Mouse (Mus musculus) MEL (cell line): ENCODE data around the gene Gm8909. TPM values are rescaled to one million over a fixed set of nuclear protein-coding genes. Genes with fewer than 3 reads are reported as not detected.

Experiments used
- DNase-seq: peaks from one replicate; pipeline ENCODE4 v3.0.0; 2011; ENCODE audit warnings: low read depth, low spot score
- H3K27ac ChIP-seq: 2 replicates; pipeline ENCODE4 v1.5.1; 2012; ENCODE audit warnings: low read depth, mild to moderate bottlenecking, control low read depth, low read length, moderate library complexity; ENCODE audit not compliant: control insufficient read depth
- H3K27me3 ChIP-seq, 2 experiments: fragments of 150-350 bp in 1 of 2; sonication (generic) in 1 of 2; 2 replicates each; pipeline ENCODE4 v1.6.1; 2012; ENCODE audit warnings: low read length in 2 of 2, mild to moderate bottlenecking in 2 of 2, improper control_type of control experiment in 1 of 2, moderate library complexity in 1 of 2; ENCODE audit not compliant: insufficient read depth in 2 of 2, control insufficient read depth in 1 of 2
- H3K36me3 ChIP-seq, 2 experiments: 2 replicates each; pipeline ENCODE4 v1.6.1; 2012 to 2014; ENCODE audit warnings: low read length in 2 of 2, improper control_type of control experiment in 1 of 2, inconsistent platforms in 1 of 2, mild to moderate bottlenecking in 1 of 2; ENCODE audit not compliant: insufficient read depth in 2 of 2, control insufficient read depth in 1 of 2
- H3K4me1 ChIP-seq, 2 experiments: fragments of 150-350 bp in 1 of 2; sonication (generic) in 1 of 2; 2 replicates each; pipeline ENCODE4 v1.6.1; 2012; ENCODE audit warnings: low read length in 2 of 2, improper control_type of control experiment in 1 of 2, mild to moderate bottlenecking in 1 of 2; ENCODE audit not compliant: insufficient read depth in 2 of 2, control insufficient read depth in 1 of 2
- H3K4me3 ChIP-seq, 2 experiments: fragments of 150-350 bp in 1 of 2; sonication (generic) in 1 of 2; 2 replicates each; pipeline ENCODE4 v1.5.1; 2012; ENCODE audit warnings: low read depth in 2 of 2, low read length in 2 of 2, mild to moderate bottlenecking in 2 of 2, moderate library complexity in 2 of 2, control low read depth in 1 of 2, improper control_type of control experiment in 1 of 2; ENCODE audit not compliant: control insufficient read depth in 1 of 2, insufficient read depth in 1 of 2
- H3K79me2 ChIP-seq: 2 replicates; pipeline ENCODE4 v1.6.1; 2012; ENCODE audit warnings: mild to moderate bottlenecking, low read length, moderate library complexity; ENCODE audit not compliant: control insufficient read depth, poor library complexity, insufficient read depth
- H3K9ac ChIP-seq: 2 replicates; pipeline ENCODE4 v1.6.1; 2012; ENCODE audit warnings: low read depth, mild to moderate bottlenecking, control low read depth, low read length, moderate library complexity; ENCODE audit not compliant: control insufficient read depth, poor library complexity, severe bottlenecking
- H3K9me3 ChIP-seq: fragments of 150-350 bp; sonication (generic); replicated peaks from 2 replicates; pipeline ENCODE4 v1.6.1; 2012; ENCODE audit warnings: mild to moderate bottlenecking, low read length, improper control_type of control experiment, moderate library complexity; ENCODE audit not compliant: insufficient read depth
- CHD1 ChIP-seq: IDR thresholded peaks from 2 replicates; pipeline ENCODE4 v1.6.1; 2012; ENCODE audit warnings: low read depth, mild to moderate bottlenecking, inconsistent platforms, low read length, improper control_type of control experiment
- CHD2 ChIP-seq: IDR thresholded peaks from 2 replicates; pipeline ENCODE4 v1.6.1; 2011; ENCODE audit warnings: low read length, improper control_type of control experiment
- E2F4 ChIP-seq: IDR thresholded peaks from 2 replicates; pipeline ENCODE4 v1.6.1; 2011; ENCODE audit warnings: low read depth, low read length, improper control_type of control experiment, borderline replicate concordance
- ELF1 ChIP-seq: IDR thresholded peaks from 2 replicates; pipeline ENCODE4 v1.6.1; 2014; ENCODE audit warnings: low read depth, mild to moderate bottlenecking, inconsistent platforms, low read length, improper control_type of control experiment, moderate library complexity
- EP300 ChIP-seq, 2 experiments: IDR thresholded peaks; 2 replicates each; pipeline ENCODE4 v1.6.1; 2011; ENCODE audit warnings: improper control_type of control experiment in 2 of 2, low read length in 2 of 2, low read depth in 1 of 2, mild to moderate bottlenecking in 1 of 2
- ETS1 ChIP-seq: IDR thresholded peaks from 2 replicates; pipeline ENCODE4 v1.6.1; 2012; ENCODE audit warnings: low read depth, mild to moderate bottlenecking, inconsistent platforms, low read length, improper control_type of control experiment, moderate library complexity
- GABPA ChIP-seq: IDR thresholded peaks from 2 replicates; pipeline ENCODE4 v1.6.1; 2012; ENCODE audit warnings: low read depth, mild to moderate bottlenecking, inconsistent platforms, low read length, improper control_type of control experiment, moderate library complexity
- GATA1 ChIP-seq: IDR thresholded peaks from 2 replicates; pipeline ENCODE4 v1.6.1; 2011; ENCODE audit warnings: low read depth, low read length, improper control_type of control experiment
- HCFC1 ChIP-seq: IDR thresholded peaks from 2 replicates; pipeline ENCODE4 v1.6.1; 2012; ENCODE audit warnings: low read depth, mild to moderate bottlenecking, inconsistent platforms, low read length, improper control_type of control experiment, moderate library complexity
- MAX ChIP-seq: IDR thresholded peaks from 2 replicates; pipeline ENCODE4 v1.6.1; 2011; ENCODE audit warnings: low read length, improper control_type of control experiment
- MAZ ChIP-seq: IDR thresholded peaks from 2 replicates; pipeline ENCODE4 v1.6.1; 2012; ENCODE audit warnings: low read depth, mild to moderate bottlenecking, inconsistent platforms, low read length, improper control_type of control experiment
- MEF2A ChIP-seq: IDR thresholded peaks from 2 replicates; pipeline ENCODE4 v1.6.1; 2014; ENCODE audit warnings: low read depth, mild to moderate bottlenecking, inconsistent platforms, low read length, improper control_type of control experiment; ENCODE audit not compliant: poor library complexity, insufficient replicate concordance, severe bottlenecking; ENCODE audit errors: extremely low read depth
- NELFE ChIP-seq: IDR thresholded peaks from 2 replicates; pipeline ENCODE4 v1.6.1; 2011; ENCODE audit warnings: low read depth, low read length, improper control_type of control experiment
- NRF1 ChIP-seq: IDR thresholded peaks from 2 replicates; pipeline ENCODE4 v1.6.1; 2014; ENCODE audit warnings: low read depth, mild to moderate bottlenecking, inconsistent platforms, low read length, improper control_type of control experiment, moderate library complexity; ENCODE audit not compliant: poor library complexity, insufficient read depth, severe bottlenecking
- POLR2AphosphoS5 ChIP-seq: IDR thresholded peaks from 2 replicates; pipeline ENCODE4 v1.6.1; 2012; ENCODE audit warnings: low read depth, borderline replicate concordance, mild to moderate bottlenecking, inconsistent platforms, low read length, moderate library complexity, mixed read lengths
- SMC3 ChIP-seq: IDR thresholded peaks from 2 replicates; pipeline ENCODE4 v1.6.1; 2011; ENCODE audit warnings: low read depth, low read length, improper control_type of control experiment
- TAL1 ChIP-seq: IDR thresholded peaks from 2 replicates; pipeline ENCODE4 v1.6.1; 2012; ENCODE audit warnings: mild to moderate bottlenecking, inconsistent platforms, low read length, moderate library complexity, mixed read lengths
- TCF12 ChIP-seq: IDR thresholded peaks from 2 replicates; pipeline ENCODE4 v1.6.1; 2014; ENCODE audit warnings: low read depth, mild to moderate bottlenecking, inconsistent platforms, low read length, improper control_type of control experiment, moderate library complexity
- ZKSCAN1 ChIP-seq: IDR thresholded peaks from 2 replicates; pipeline ENCODE4 v1.6.1; 2012; ENCODE audit warnings: low read depth, mild to moderate bottlenecking, inconsistent platforms, low read length, improper control_type of control experiment, moderate library complexity
- ZMIZ1 ChIP-seq: IDR thresholded peaks from 2 replicates; pipeline ENCODE4 v1.6.1; 2012; ENCODE audit warnings: low read depth, mild to moderate bottlenecking, inconsistent platforms, low read length, improper control_type of control experiment, moderate library complexity
- ZNF384 ChIP-seq: IDR thresholded peaks from 2 replicates; pipeline ENCODE4 v1.6.1; 2012; ENCODE audit warnings: low read depth, mild to moderate bottlenecking, inconsistent platforms, low read length, improper control_type of control experiment
- polyA plus RNA-seq, 2 experiments: library from polyadenylated mRNA; stranded (reverse) in 1 of 2; unstranded in 1 of 2; fragments of >175 nt in 1 of 2; fragments of >200 nt in 1 of 2; gene quantifications; 2 replicates each; pipeline versions ENCODE4 v1.2.1 to v1.2.4; 2012; ENCODE audit warnings: low replicate concordance in 2 of 2, low read depth in 1 of 2; ENCODE audit not compliant: insufficient read length in 2 of 2, insufficient read depth in 1 of 2, missing spikeins in 1 of 2
- total RNA-seq: library from RNA; depleted of rRNA; stranded (reverse); fragments of 300-350 nt; gene quantifications from 2 replicates; pipeline ENCODE4 v1.2.3, GENCODE M21; 2012

Gm8909 gene
- total and polyA plus RNA-seq, 3 experiments, result 3.0 TPM; not detected in 2

GRCm38 (mm10) chr17:36205456-36205855 lies 37.1 kb upstream of the Gm8909 start:
- Histone ChIP-seq H3K79me2 (no peaks in the 10 kb centered on the region), H3K9ac (no peak overlapping the region)

GRCm38 (mm10) chr17:36201851-36202250 lies 33.5 kb upstream of the Gm8909 start:
- no peak for DNase-seq
- TF ChIP-seq E2F4 (no peak), ETS1 (no peak), NRF1 (no peak), NELFE (no peak), ZMIZ1 (no peak), CHD2 (no peak)
- no peak overlapping the region for H3K4me3 ChIP-seq
- H3K9ac ChIP-seq, result no peak overlapping the region
- no peaks in the 10 kb centered on the region for H3K79me2 ChIP-seq
- peaks cover 0 to 8% of the 10 kb centered on the region in 2 experiments for H3K27me3 ChIP-seq
- no peak overlapping the region for H3K27ac ChIP-seq
- H3K4me1 ChIP-seq, result 0 out of 4 replicates have a peak, but pooled peaks cover 0 to 5% of the 10 kb centered on the region in 2 experiments
- no peaks in the 10 kb centered on the region for H3K9me3 ChIP-seq
- H3K36me3 ChIP-seq, result no peaks in the 10 kb centered on the region

More at GRCm38 (mm10) chr17:36205456-36205855, 37.1 kb upstream of the Gm8909 start:
- no peak for DNase-seq
- no peak overlapping the region for H3K4me3 ChIP-seq
- peaks cover 7 to 14% of the 10 kb centered on the region in 2 experiments for H3K27me3 ChIP-seq
- no peaks in the 10 kb centered on the region for H3K9me3 ChIP-seq
- TF ChIP-seq CHD1 (no peak), TAL1 (no peak), MAZ (no peak), HCFC1 (no peak), GATA1 (no peak), MAX (no peak), CHD2 (no peak), POLR2AphosphoS5 (no peak), GABPA (no peak), TCF12 (no peak), ZKSCAN1 (no peak), NRF1 (no peak), ELF1 (no peak), SMC3 (no peak), MEF2A (no peak), ETS1 (no peak), EP300 (IDR thresholded peaks at IDR 0.05; ENCODE audit: low read depth in 1 of 2, low read length in 2 of 2) (no peak), ZNF384 (no peak)
- no peaks in the 10 kb centered on the region for H3K36me3 ChIP-seq
- no peaks in the 10 kb centered on the region for H3K4me1 ChIP-seq
- H3K27ac ChIP-seq, result no peak overlapping the region
